Comparison of ENCODE assay signal across 31 mouse cellular contexts in genomic region chr2:75545971-75546370, GRCm38 (mm10).
"Had no signal": no experiment of that assay in that cellular context is flagged by ENCODE, and none has a peak within 500 bp of the region (broad histone marks: within the 10 kb centered on the region; RNA-seq: fewer than 3 reads in every experiment).

No protein-coding gene starts in this region.

- H3K4me2 ChIP-seq: limb, embryonic 12.5 days; limb, embryonic 13.5 days; limb, embryonic 15.5 days; liver, embryonic 11.5 days; liver, embryonic 12.5 days; liver, embryonic 13.5 days; liver, embryonic 15.5 days; lung, embryonic 14.5 days; lung, embryonic 15.5 days; midbrain, embryonic 12.5 days; midbrain, embryonic 13.5 days; midbrain, embryonic 15.5 days; neural tube, embryonic 12.5 days had no signal

- H3K4me1 ChIP-seq: limb, embryonic 12.5 days; limb, embryonic 13.5 days; limb, embryonic 15.5 days; liver, embryonic 12.5 days; liver, embryonic 13.5 days; liver, embryonic 15.5 days; megakaryocyte, embryonic 14.5 days; midbrain, embryonic 12.5 days; midbrain, embryonic 13.5 days; midbrain, embryonic 15.5 days; neural tube, embryonic 12.5 days had no signal

- H3K27ac ChIP-seq: left cerebral cortex, adult 2 months; limb, embryonic 10.5 days; limb, embryonic 12.5 days; limb, embryonic 13.5 days; limb, embryonic 15.5 days; liver, embryonic 12.5 days; liver, embryonic 13.5 days; liver, embryonic 14.5 days; liver, embryonic 15.5 days; lung, embryonic 15.5 days; macrophage; midbrain, embryonic 12.5 days; midbrain, embryonic 13.5 days; midbrain, embryonic 15.5 days; neural tube, embryonic 12.5 days had no signal

- H3K27me3 ChIP-seq: limb, embryonic 12.5 days; limb, embryonic 13.5 days; limb, embryonic 15.5 days; liver, embryonic 13.5 days; liver, embryonic 15.5 days; lung, embryonic 15.5 days; midbrain, embryonic 12.5 days; midbrain, embryonic 13.5 days; midbrain, embryonic 15.5 days; neural tube, embryonic 12.5 days had no signal

- H3K4me3 ChIP-seq: left cerebral cortex, adult 2 months; limb, embryonic 10.5 days; limb, embryonic 12.5 days; limb, embryonic 13.5 days; limb, embryonic 15.5 days; liver, embryonic 12.5 days; liver, embryonic 13.5 days; liver, embryonic 15.5 days; lung, embryonic 15.5 days; megakaryocyte, embryonic 14.5 days; midbrain, embryonic 12.5 days; midbrain, embryonic 13.5 days; midbrain, embryonic 15.5 days; myocyte; neural tube, embryonic 12.5 days had no signal

- H3K36me3 ChIP-seq: limb, embryonic 10.5 days; limb, embryonic 12.5 days; limb, embryonic 13.5 days; limb, embryonic 15.5 days; liver, embryonic 12.5 days; liver, embryonic 13.5 days; liver, embryonic 15.5 days; lung, embryonic 15.5 days; midbrain, embryonic 12.5 days; midbrain, embryonic 13.5 days; midbrain, embryonic 15.5 days; neural tube, embryonic 12.5 days had no signal

- H3K9me3 ChIP-seq: limb, embryonic 10.5 days; limb, embryonic 12.5 days; limb, embryonic 13.5 days; limb, embryonic 15.5 days; liver, embryonic 12.5 days; liver, embryonic 13.5 days; liver, embryonic 15.5 days; lung, embryonic 15.5 days; megakaryocyte, embryonic 14.5 days; midbrain, embryonic 12.5 days; midbrain, embryonic 13.5 days; midbrain, embryonic 15.5 days; neural tube, embryonic 12.5 days had no signal

- DNase-seq: left cerebral cortex, postnatal 4 days; liver; liver, embryonic 13.5 days; liver, postnatal 0 days; lung, adult 18-20 months; lung, adult 2 months; lung, embryonic 14.5 days; lung, postnatal 10 days; lung, postnatal 14 days; lung, postnatal 36 days; lung, postnatal 4 days; midbrain, embryonic 14.5 days had no signal

- H3K9ac ChIP-seq: limb, embryonic 12.5 days; limb, embryonic 13.5 days; limb, embryonic 15.5 days; liver, embryonic 12.5 days; liver, embryonic 13.5 days; liver, embryonic 14.5 days; liver, embryonic 15.5 days; liver, postnatal 0 days; lung, embryonic 14.5 days; lung, embryonic 15.5 days; midbrain, embryonic 12.5 days; midbrain, embryonic 13.5 days; midbrain, embryonic 15.5 days; neural tube, embryonic 12.5 days had no signal

- ATAC-seq: liver, embryonic 12.5 days; liver, postnatal 0 days; lung, postnatal 0 days; midbrain, embryonic 13.5 days; midbrain, embryonic 15.5 days; midbrain, embryonic 16.5 days had no signal
